Comparison of ENCODE assay signal across 10 mouse cellular contexts in genomic region chr7:27354783-27355182, GRCm38 (mm10). TPM values are rescaled to one million over a fixed set of nuclear protein-coding genes. Genes with fewer than 3 reads are reported as not detected.
DNase-seq lines count a peak whose midpoint lies in the region; ATAC-seq and TF ChIP-seq lines count a peak whose summit lies in the region.
"Had no signal": no experiment of that assay in that cellular context is flagged by ENCODE, and none has a peak within 500 bp of the region (broad histone marks: within the 10 kb centered on the region; RNA-seq: fewer than 3 reads in every experiment).

No protein-coding gene starts in this region.

- WGBS in hindbrain, embryonic 15.5 days, result 40% methylated on average over 4 of the region's 4 CpGs
- WGBS in midbrain, embryonic 10.5 days, result 54% methylated on average over 4 of the region's 4 CpGs

- intact Hi-C loops in left cerebral cortex, postnatal 36 days (cut with DNase I), result no loop called here

- H3K9ac ChIP-seq in MEL (ENCODE audit: control insufficient read depth, low read depth, low read length, poor library complexity, severe bottlenecking), result peak overlapping the region; percentile 69
- peak overlapping the region; percentile 75; the same call in 1 of the 2 replicates for H3K9ac ChIP-seq in hindbrain, embryonic 15.5 days

- peaks cover 39% of the 10 kb centered on the region for H3K4me1 ChIP-seq in erythroblast, embryonic 14.5 days (ENCODE audit: control insufficient read depth)
- peaks cover 4 to 13% of the 10 kb centered on the region in 2 experiments for H3K4me1 ChIP-seq in MEL (ENCODE audit: control insufficient read depth in 1 of 2, insufficient read depth in 2 of 2, low read length in 2 of 2)
- H3K4me1 ChIP-seq in hindbrain, embryonic 15.5 days (replicated peaks), result peaks cover 22% of the 10 kb centered on the region
- peaks cover 32% of the 10 kb centered on the region for H3K4me1 ChIP-seq in midbrain, embryonic 10.5 days

- no peak for TF ChIP-seq EP300 in MEL (IDR thresholded peaks at IDR 0.05; ENCODE audit: low read depth in 1 of 2, low read length in 2 of 2)

- peak overlapping the region; percentile 72 for H3K4me3 ChIP-seq in erythroblast, embryonic 14.5 days (replicated peaks)
- peak overlapping the region; percentile 58 to 96 for H3K4me3 ChIP-seq in MEL (ENCODE audit: control insufficient read depth in 1 of 2, insufficient read depth in 1 of 2, low read depth in 2 of 2, low read length in 2 of 2)
- peak overlapping the region; percentile 83 for H3K4me3 ChIP-seq in hindbrain, embryonic 15.5 days
- H3K4me3 ChIP-seq in midbrain, embryonic 10.5 days, result peak overlapping the region; percentile 83

- peak; percentile 39 for DNase-seq in MEL (ENCODE audit: low read depth, low spot score)
- DNase-seq in midbrain, embryonic 10.5 days (ENCODE audit: low spot score), result no peak
- DNase-seq in retina, embryonic 14.5 days (ENCODE audit: low spot score), result no peak
- DNase-seq in left cerebral cortex, postnatal 36 days (ENCODE audit: low spot score in 2 of 2), result no peak
- DNase-seq: gastrocnemius, postnatal 14 days; thymus, postnatal 36 days had no signal

- peaks cover 3% of the 10 kb centered on the region; the same call in 1 of the 2 replicates for H3K79me2 ChIP-seq in MEL (ENCODE audit: control insufficient read depth, insufficient read depth, low read length, poor library complexity)

- no peak for ATAC-seq in erythroblast, adult 5-6 weeks (replicated peaks; ENCODE audit: low FRiP score, poor library complexity, severe bottlenecking)
- 0 out of 2 replicates have a peak, but pooled peaks have one; percentile 1 for ATAC-seq in hindbrain, embryonic 15.5 days (ENCODE audit: low FRiP score, low read depth)
- ATAC-seq in erythroid progenitor cell, adult 5-6 weeks (replicated peaks; ENCODE audit: low FRiP score, poor library complexity, severe bottlenecking), result no peak

- H3K27ac ChIP-seq in MEL (ENCODE audit: control insufficient read depth, low read depth, low read length), result peak overlapping the region; percentile 71
- no peak overlapping the region for H3K27ac ChIP-seq in hindbrain, embryonic 15.5 days (replicated peaks)
- no peak overlapping the region for H3K27ac ChIP-seq in midbrain, embryonic 10.5 days (replicated peaks)

- peak overlapping the region; percentile 73 for H3K4me2 ChIP-seq in hindbrain, embryonic 15.5 days

- no peak for TF ChIP-seq CTCF in MEL (IDR thresholded peaks at IDR 0.05 in 2 of 3, conservative IDR thresholded peaks at IDR 0.05 in 1 of 3; ENCODE audit: control insufficient read depth in 1 of 3, insufficient read depth in 1 of 3, low read depth in 2 of 3, low read length in 3 of 3, poor library complexity in 1 of 3, severe bottlenecking in 1 of 3)

- TF ChIP-seq POLR2A in MEL (IDR thresholded peaks at IDR 0.05; ENCODE audit: control insufficient read depth in 1 of 2, insufficient read depth in 1 of 2, low read depth in 1 of 2, low read length in 2 of 2, poor library complexity in 1 of 2), result no peak

- peaks cover 23% of the 10 kb centered on the region for H3K27me3 ChIP-seq in erythroblast, embryonic 14.5 days (ENCODE audit: control insufficient read depth)
- H3K27me3 ChIP-seq in MEL (ENCODE audit: control insufficient read depth in 1 of 2, insufficient read depth in 2 of 2, low read length in 2 of 2), result no peaks in the 10 kb centered on the region
- H3K27me3 ChIP-seq in hindbrain, embryonic 15.5 days, result peaks cover 27% of the 10 kb centered on the region
- H3K27me3 ChIP-seq in midbrain, embryonic 10.5 days (ENCODE audit: low read depth, poor library complexity, severe bottlenecking), result peaks cover 43% of the 10 kb centered on the region

- no peak for TF ChIP-seq RAD21 in MEL (IDR thresholded peaks at IDR 0.05; ENCODE audit: low read depth, low read length)

- H3K9me3 ChIP-seq in erythroblast, embryonic 14.5 days (ENCODE audit: control insufficient read depth, low read length), result peaks cover 7% of the 10 kb centered on the region; the same call in 1 of the 2 replicates
- no peaks in the 10 kb centered on the region for H3K9me3 ChIP-seq in MEL (replicated peaks; ENCODE audit: insufficient read depth, low read length)
- no peaks in the 10 kb centered on the region for H3K9me3 ChIP-seq in hindbrain, embryonic 15.5 days
- H3K9me3 ChIP-seq in midbrain, embryonic 10.5 days (replicated peaks), result no peaks in the 10 kb centered on the region

- peaks cover 31% of the 10 kb centered on the region for H3K36me3 ChIP-seq in erythroblast, embryonic 14.5 days (ENCODE audit: control insufficient read depth)
- H3K36me3 ChIP-seq in MEL (ENCODE audit: control insufficient read depth in 1 of 2, insufficient read depth in 2 of 2, low read length in 2 of 2), result peaks cover 0 to 13% of the 10 kb centered on the region in 2 experiments; a peak in 2 of 4 replicates
- H3K36me3 ChIP-seq in hindbrain, embryonic 15.5 days, result peaks cover 17% of the 10 kb centered on the region; the same call in 1 of the 2 replicates
- H3K36me3 ChIP-seq in midbrain, embryonic 10.5 days, result peaks cover 34% of the 10 kb centered on the region

TF ChIP-seq in MEL, 35 proteins besides CTCF, POLR2A, EP300 and RAD21:
- TF ChIP-seq BHLHE40 (IDR thresholded peaks at IDR 0.05; ENCODE audit: borderline replicate concordance, low read depth, low read length), result peak; percentile 3; the same call in 1 of the 2 replicates
- TF ChIP-seq ETS1 (IDR thresholded peaks at IDR 0.05; ENCODE audit: low read depth, low read length), result 0 out of 2 replicates have a peak, but pooled peaks have one; percentile 16
- TF ChIP-seq KAT2A (conservative IDR thresholded peaks at IDR 0.05; ENCODE audit: low read depth, low read length), result no peak
- TF ChIP-seq HCFC1 (IDR thresholded peaks at IDR 0.05; ENCODE audit: low read depth, low read length), result no peak
- TF ChIP-seq JUND (IDR thresholded peaks at IDR 0.05; ENCODE audit: low read depth, low read length), result no peak
- TF ChIP-seq TBP (IDR thresholded peaks at IDR 0.05; ENCODE audit: low read depth, low read length), result no peak
- TF ChIP-seq MYC (IDR thresholded peaks at IDR 0.05; ENCODE audit: low read depth, low read length), result no peak
- peak; percentile 52; the same call in 1 of the 2 replicates for TF ChIP-seq TCF12 (IDR thresholded peaks at IDR 0.05; ENCODE audit: low read depth, low read length)
- TF ChIP-seq GATA1 (IDR thresholded peaks at IDR 0.05; ENCODE audit: low read depth, low read length), result peak; percentile 66
- no peak for TF ChIP-seq NELFE (IDR thresholded peaks at IDR 0.05; ENCODE audit: low read depth, low read length)
- no peak for TF ChIP-seq UBTF (IDR thresholded peaks at IDR 0.05; ENCODE audit: borderline replicate concordance, insufficient read depth, low read depth, low read length)
- TF ChIP-seq POLR2AphosphoS2 (IDR thresholded peaks at IDR 0.05; ENCODE audit: low read length), result no peak

RNA-seq across cellular contexts. Expression of gene Shkbp1, which starts 1.0 kb away (rescaled TPM):
- 13.0 and 15.9 TPM in 2 replicates for polyA plus RNA-seq in erythroblast, embryonic 14.5 days (2012)
- total RNA-seq in erythroblast, adult 5-6 weeks (2015; ENCODE audit: low replicate concordance), result 9.0 and 13.3 TPM in 2 replicates
- 3.4 and 10.0 TPM in 2 replicates for total RNA-seq in erythroblast, adult 5-6 weeks (2017; ENCODE audit: low replicate concordance)
- 24.2 and 25.4 TPM in 2 replicates for total RNA-seq in MEL (2012; rRNA removed)
- polyA plus RNA-seq in MEL (2012; ENCODE audit: insufficient read depth in 1 of 2, insufficient read length in 2 of 2, low read depth in 1 of 2, low replicate concordance in 2 of 2, missing spikeins in 1 of 2), result 10 to 100 TPM in 1 of 2 experiments, not detected in 1; 77.0 TPM
- 42.8 and 46.6 TPM in 2 replicates for polyA plus RNA-seq in hindbrain, embryonic 15.5 days (2015; fragmentation: Nextera tagmentation; extraction: Ambion mirVana)
- 71.7 and 77.2 TPM in 2 replicates for polyA plus RNA-seq in midbrain, embryonic 10.5 days (2016; fragmentation: Nextera tagmentation; extraction: Ambion mirVana)
- 11.5 and 20.5 TPM in 2 replicates for total RNA-seq in erythroid progenitor cell, adult 5-6 weeks (2015; ENCODE audit: low replicate concordance)
- 4.7 and 5.1 TPM in 2 replicates for total RNA-seq in erythroid progenitor cell, adult 5-6 weeks (2017; ENCODE audit: low replicate concordance)
- 10 to 100 TPM; 12.4 to 35.7 TPM for total RNA-seq in left cerebral cortex, postnatal 36 days (2021)

RNA-seq across cellular contexts. Expression of gene Gm20479, which starts 2.4 kb away (rescaled TPM):
- not detected in 2 replicates for polyA plus RNA-seq in erythroblast, embryonic 14.5 days (2012)
- not detected in 2 replicates for total RNA-seq in erythroblast, adult 5-6 weeks (2015; ENCODE audit: low replicate concordance)
- not detected in 2 replicates for total RNA-seq in erythroblast, adult 5-6 weeks (2017; ENCODE audit: low replicate concordance)
- 0.42 TPM in 1 of 2 replicates, not detected in the other for total RNA-seq in MEL (2012; rRNA removed)
- polyA plus RNA-seq in MEL (2012; ENCODE audit: insufficient read depth in 1 of 2, insufficient read length in 2 of 2, low read depth in 1 of 2, low replicate concordance in 2 of 2, missing spikeins in 1 of 2), result 1 to 10 TPM in 1 of 2 experiments, not detected in 1; 2.7 TPM
- polyA plus RNA-seq in hindbrain, embryonic 15.5 days (2015; fragmentation: Nextera tagmentation; extraction: Ambion mirVana), result not detected in 2 replicates
- polyA plus RNA-seq in midbrain, embryonic 10.5 days (2016; fragmentation: Nextera tagmentation; extraction: Ambion mirVana), result 0.48 and 0.82 TPM in 2 replicates
- 8.0 TPM in 1 of 2 replicates, not detected in the other for total RNA-seq in erythroid progenitor cell, adult 5-6 weeks (2015; ENCODE audit: low replicate concordance)
- not detected in 2 replicates for total RNA-seq in erythroid progenitor cell, adult 5-6 weeks (2017; ENCODE audit: low replicate concordance)
- total RNA-seq in left cerebral cortex, postnatal 36 days (2021), result not detected

RNA-seq across cellular contexts. Expression of gene Ltbp4, which starts 17.3 kb away (rescaled TPM):
- polyA plus RNA-seq in erythroblast, embryonic 14.5 days (2012), result 0.01 and 0.03 TPM in 2 replicates
- not detected in 2 replicates for total RNA-seq in erythroblast, adult 5-6 weeks (2015; ENCODE audit: low replicate concordance)
- 1.2 TPM in 1 of 2 replicates, not detected in the other for total RNA-seq in erythroblast, adult 5-6 weeks (2017; ENCODE audit: low replicate concordance)
- 2.2 and 2.9 TPM in 2 replicates for total RNA-seq in MEL (2012; rRNA removed)
- 10 to 100 TPM in 1 of 2 experiments, not detected in 1; 14.2 TPM for polyA plus RNA-seq in MEL (2012; ENCODE audit: insufficient read depth in 1 of 2, insufficient read length in 2 of 2, low read depth in 1 of 2, low replicate concordance in 2 of 2, missing spikeins in 1 of 2)
- polyA plus RNA-seq in hindbrain, embryonic 15.5 days (2015; fragmentation: Nextera tagmentation; extraction: Ambion mirVana), result 12.9 and 13.9 TPM in 2 replicates
- polyA plus RNA-seq in midbrain, embryonic 10.5 days (2016; fragmentation: Nextera tagmentation; extraction: Ambion mirVana), result 7.0 and 9.0 TPM in 2 replicates
- total RNA-seq in erythroid progenitor cell, adult 5-6 weeks (2015; ENCODE audit: low replicate concordance), result not detected in 2 replicates
- total RNA-seq in erythroid progenitor cell, adult 5-6 weeks (2017; ENCODE audit: low replicate concordance), result 0.61 TPM in 1 of 2 replicates, not detected in the other
- total RNA-seq in left cerebral cortex, postnatal 36 days (2021), result 10 to 100 TPM; 36.3 to 50.7 TPM
